Mouse (Mus musculus) spleen, adult 2 months (tissue): ENCODE results near the gene Hacd2. TPM values are rescaled to one million over a fixed set of nuclear protein-coding genes. Genes with fewer than 3 reads are reported as not detected.
A peak's percentile ranks its signal among the peaks of the same experiment; 100 is the strongest.

Source experiments
- DNase-seq, 2 experiments: peaks; one replicate each; pipeline versions ENCODE4 v3.0.0 to v3.0.0-alpha.2; 2012 to 2021; ENCODE audit warnings: low spot score in 2 of 2, low read depth in 1 of 2
- H3K27ac ChIP-seq: fragments of 200-500 bp; 2 replicates; pipeline ENCODE4 v1.5.1; 2012; ENCODE audit warnings: low read length, inconsistent platforms; ENCODE audit not compliant: insufficient read depth
- H3K27me3 ChIP-seq: fragments of 200-500 bp; 2 replicates; pipeline ENCODE4 v1.6.1; 2012; ENCODE audit warnings: mild to moderate bottlenecking, moderate library complexity, low read length, inconsistent platforms; ENCODE audit not compliant: control insufficient read depth, insufficient read depth
- H3K36me3 ChIP-seq: fragments of 200-500 bp; 2 replicates; pipeline ENCODE4 v1.6.1; 2012; ENCODE audit warnings: mild to moderate bottlenecking, low read length, inconsistent platforms; ENCODE audit not compliant: control insufficient read depth, insufficient read depth
- H3K4me1 ChIP-seq: fragments of 200-500 bp; 2 replicates; pipeline ENCODE4 v1.6.1; 2011; ENCODE audit warnings: inconsistent platforms; ENCODE audit not compliant: control insufficient read depth, insufficient read depth, insufficient read length
- H3K4me3 ChIP-seq: fragments of 200-500 bp; 2 replicates; pipeline ENCODE4 v1.5.1; 2011; ENCODE audit warnings: mild to moderate bottlenecking, inconsistent platforms; ENCODE audit not compliant: insufficient read depth, insufficient read length; ENCODE audit errors: extremely low read depth
- CTCF ChIP-seq: fragments of 200-500 bp; IDR thresholded peaks from 2 replicates; pipeline ENCODE4 v1.5.1; 2011; ENCODE audit warnings: mild to moderate bottlenecking, inconsistent platforms; ENCODE audit not compliant: insufficient read depth, insufficient read length, insufficient replicate concordance; ENCODE audit errors: extremely low read depth
- POLR2A ChIP-seq: fragments of 200-500 bp; IDR thresholded peaks from 2 replicates; pipeline ENCODE4 v1.6.1; 2011; ENCODE audit warnings: low read depth, low read length, inconsistent platforms
- whole genome bisulfite sequencing: fragments of 180-500 bp; shearing (Covaris S2); methylation state at CpG from one replicate; pipeline ENCODE4 v1.1.7; 2018; 5-methylcytosine and 5-hydroxymethylcytosine counted together
- polyA plus RNA-seq: library from polyadenylated mRNA; depleted of rRNA; stranded (reverse); fragments of >200 nt; gene quantifications from 2 replicates; pipeline ENCODE4 v1.2.3, GENCODE M21; 2012

Gene Hacd2
- polyA plus RNA-seq, 1 experiment: 13.9 TPM

- Histone ChIP-seq H3K36me3 (no peaks in the 10 kb centered on the region; the same call in 1 of the 2 replicates), H3K4me1 (peaks cover 2% of the 10 kb centered on the region; the same call in 1 of the 2 replicates), H3K4me3 (no peak overlapping the region), H3K27me3 (no peaks in the 10 kb centered on the region), H3K27ac (no peak overlapping the region)
- no peak for DNase-seq
- WGBS: 95% methylated on average over 1 of the region's 1 CpGs
- TF ChIP-seq CTCF (no peak), POLR2A (no peak)
These were observed 30.0 kb downstream of the Hacd2 start for GRCm38 (mm10) chr16:35052191-35052590.

GRCm38 (mm10) chr16:35054432-35055193 lies 32.4 kb downstream of the Hacd2 start:
- H3K27ac ChIP-seq: no peak overlapping the region

GRCm38 (mm10) chr16:35055194-35055506 lies 32.9 kb downstream of the Hacd2 start:
- Histone ChIP-seq H3K27me3 (no peaks in the 10 kb centered on the region), H3K4me1 (peaks cover 2% of the 10 kb centered on the region; the same call in 1 of the 2 replicates), H3K27ac (no peak overlapping the region), H3K36me3 (no peaks in the 10 kb centered on the region), H3K4me3 (no peak overlapping the region)
- DNase-seq: no peak
- no peak for TF ChIP-seq POLR2A
- no peak for TF ChIP-seq CTCF
- WGBS: 62% methylated on average over 1 of the region's 1 CpGs

More at GRCm38 (mm10) chr16:35054432-35055193, 32.4 kb downstream of the Hacd2 start:
- no peaks in the 10 kb centered on the region for H3K27me3 ChIP-seq
- H3K36me3 ChIP-seq: no peaks in the 10 kb centered on the region
- H3K4me3 ChIP-seq: no peak overlapping the region
- H3K4me1 ChIP-seq: peaks cover 2% of the 10 kb centered on the region; the same call in 1 of the 2 replicates
- TF ChIP-seq POLR2A: no peak
- TF ChIP-seq CTCF: no peak
- DNase-seq: peak; percentile 15 to 17
- 75% methylated on average over 8 of the region's 8 CpGs for WGBS

GRCm38 (mm10) chr16:35055861-35056260 lies 33.6 kb downstream of the Hacd2 start:
- Histone ChIP-seq H3K27ac (no peak overlapping the region), H3K27me3 (no peaks in the 10 kb centered on the region), H3K4me1 (peaks cover 2% of the 10 kb centered on the region; the same call in 1 of the 2 replicates), H3K4me3 (no peak overlapping the region), H3K36me3 (no peaks in the 10 kb centered on the region)
- no peak for DNase-seq
- 92% methylated on average over 1 of the region's 1 CpGs for WGBS
- no peak for TF ChIP-seq POLR2A
- TF ChIP-seq CTCF: no peak

GRCm38 (mm10) chr16:35056306-35056705 lies 34.1 kb downstream of the Hacd2 start:
- TF ChIP-seq POLR2A (no peak), CTCF (no peak)
- no peak overlapping the region for H3K4me3 ChIP-seq
- DNase-seq: peak in 1 of 2 experiments; percentile 9
- H3K27ac ChIP-seq: no peak overlapping the region
- no peaks in the 10 kb centered on the region for H3K27me3 ChIP-seq
- 24% methylated on average over 5 of the region's 5 CpGs for WGBS
- 0 out of 2 replicates have a peak, but pooled peaks cover under 1% of the 10 kb centered on the region for H3K36me3 ChIP-seq
- peaks cover 2% of the 10 kb centered on the region; the same call in 1 of the 2 replicates for H3K4me1 ChIP-seq

GRCm38 (mm10) chr16:35056786-35057185 lies 34.6 kb downstream of the Hacd2 start:
- 79% methylated on average over 3 of the region's 3 CpGs for WGBS
- DNase-seq: no peak
- no peaks in the 10 kb centered on the region for H3K27me3 ChIP-seq
- no peak overlapping the region for H3K4me3 ChIP-seq
- TF ChIP-seq POLR2A (no peak), CTCF (no peak)
- 0 out of 2 replicates have a peak, but pooled peaks cover 1% of the 10 kb centered on the region for H3K36me3 ChIP-seq
- H3K4me1 ChIP-seq: peaks cover 2% of the 10 kb centered on the region; the same call in 1 of the 2 replicates
- no peak overlapping the region for H3K27ac ChIP-seq

- no peak for TF ChIP-seq POLR2A
- peak; percentile 5; the same call in 1 of the 2 replicates for TF ChIP-seq CTCF
- no peak for DNase-seq
- WGBS: 58% methylated on average over 2 of the region's 2 CpGs
- H3K4me1 ChIP-seq: no peaks in the 10 kb centered on the region; the same call in 1 of the 2 replicates
- peaks cover 4% of the 10 kb centered on the region; the same call in 1 of the 2 replicates for H3K36me3 ChIP-seq
- no peak overlapping the region for H3K4me3 ChIP-seq
- H3K27ac ChIP-seq: no peak overlapping the region
- no peaks in the 10 kb centered on the region for H3K27me3 ChIP-seq
These were observed 38.8 kb downstream of the Hacd2 start for GRCm38 (mm10) chr16:35061017-35061416.
